ENCODE assay signal across 22 mouse cellular contexts in the genomic region with DNA sequence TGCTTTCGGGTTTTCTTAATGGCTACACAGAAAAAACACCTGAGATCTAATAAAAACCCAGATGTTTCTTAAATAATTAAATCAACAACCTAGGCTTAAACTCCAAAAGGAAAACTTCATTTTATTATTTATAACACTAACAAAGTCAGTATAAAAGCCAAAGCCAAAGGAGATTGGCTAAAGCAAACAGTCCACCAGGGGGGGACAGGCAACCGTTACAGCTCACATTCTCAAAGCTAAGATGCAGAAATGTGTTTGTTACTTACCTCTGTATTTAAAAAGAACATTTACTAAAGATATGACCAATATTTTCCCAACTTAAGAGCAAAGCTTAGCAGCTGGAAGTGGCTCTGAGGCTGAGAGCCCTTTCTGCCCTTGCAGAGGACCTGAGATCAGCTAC.
DNase-seq lines count a peak whose midpoint lies in the region; TF ChIP-seq lines count a peak whose summit lies in the region.
"Had no signal": no experiment of that assay in that cellular context is flagged by ENCODE, and none has a peak within 500 bp of the region (broad histone marks: within the 10 kb centered on the region; RNA-seq: fewer than 3 reads in every experiment).

No protein-coding gene starts in this region.

- no peak for TF ChIP-seq POLR2A in heart, adult 2 months (IDR thresholded peaks at IDR 0.05; ENCODE audit: insufficient read depth, low read depth, low read length)
- TF ChIP-seq POLR2A in CH12.LX (IDR thresholded peaks at IDR 0.05; ENCODE audit: low read depth, low read length): no peak
- TF ChIP-seq POLR2A in brain, embryonic 14.5 days (IDR thresholded peaks at IDR 0.05; ENCODE audit: borderline replicate concordance, extremely low read depth, insufficient read depth, insufficient read length, poor library complexity, severe bottlenecking): no peak
- TF ChIP-seq POLR2A in thymus, adult 2 months (IDR thresholded peaks at IDR 0.05; ENCODE audit: control insufficient read depth, extremely low read depth, insufficient read depth, low read length, poor library complexity): no peak

- no peak for DNase-seq in heart, adult 2 months
- no peak for DNase-seq in heart, postnatal 25 days (ENCODE audit: low spot score)
- DNase-seq in left cerebral cortex, adult 2 months (ENCODE audit: extremely low spot score in 1 of 2, low spot score in 2 of 2): no peak
- DNase-seq in left cerebral cortex, adult 8-10 months (ENCODE audit: low spot score in 2 of 2): no peak
- no peak for DNase-seq in CH12.LX (ENCODE audit: extremely low read depth)
- DNase-seq in brain, embryonic 14.5 days (ENCODE audit: low read depth): no peak
- no peak for DNase-seq in thymus, adult 2 months
- DNase-seq: adrenal gland, postnatal 10 days; B cell, adult 2 months; cerebellum, adult 11-12 months; cerebellum, postnatal 36 days; gastrocnemius, postnatal 10 days; left cerebral cortex, postnatal 4 days; liver; lung, adult 18-20 months; thymus, postnatal 4 days had no signal

- H3K9ac ChIP-seq in heart, adult 2 months (ENCODE audit: low read depth, low read length): no peak overlapping the region
- H3K9ac ChIP-seq in CH12.LX (ENCODE audit: insufficient read depth, low read depth): no peak overlapping the region
- H3K9ac ChIP-seq: heart, embryonic 15.5 days; neural tube, embryonic 13.5 days had no signal

- peak; percentile 36 for TF ChIP-seq RAD21 in CH12.LX (IDR thresholded peaks at IDR 0.05; ENCODE audit: low read depth, low read length)

- 82% methylated on average over 2 of the region's 2 CpGs for WGBS in heart, adult 2 months
- 94% methylated on average over 2 of the region's 2 CpGs for WGBS in thymus, adult 2 months

- TF ChIP-seq CTCF in heart, adult 2 months (IDR thresholded peaks at IDR 0.05): peak; percentile 42
- TF ChIP-seq CTCF in left cerebral cortex, adult 2 months (IDR thresholded peaks at IDR 0.05): peak; percentile 28
- peak in 1 of 2 experiments; percentile 47; a peak in 2 of 4 replicates for TF ChIP-seq CTCF in CH12.LX (conservative IDR thresholded peaks at IDR 0.05 in 1 of 2, IDR thresholded peaks at IDR 0.05 in 1 of 2; ENCODE audit: low read depth in 2 of 2, low read length in 2 of 2)
- peak; percentile 27; the same call in 1 of the 2 replicates for TF ChIP-seq CTCF in brain, embryonic 14.5 days (IDR thresholded peaks at IDR 0.05; ENCODE audit: borderline replicate concordance, extremely low read depth, insufficient read depth, insufficient read length)
- TF ChIP-seq CTCF in thymus, adult 2 months (IDR thresholded peaks at IDR 0.05; ENCODE audit: borderline replicate concordance, control insufficient read depth, extremely low read depth, insufficient read depth, low read length, poor library complexity): no peak

- H3K4me2 ChIP-seq in CH12.LX (ENCODE audit: insufficient read depth, low read depth, poor library complexity, severe bottlenecking): no peak overlapping the region
- H3K4me2 ChIP-seq: heart, embryonic 15.5 days; neural tube, embryonic 13.5 days had no signal

- in situ Hi-C loops in CH12.LX (cut with MboI; ENCODE audit: low pct_ligation_motif_present, low pct_unique_long_range_greater_than_20kb, low sequenced_read_pairs): no loop called here

- dilution Hi-C loops in CH12.LX (cut with MboI; ENCODE audit: extremely low pct_ligation_motif_present, extremely low pct_unique_long_range_greater_than_20kb, low sequenced_read_pairs): no loop called here

- H3K79me2 ChIP-seq in heart, adult 2 months (replicated peaks; ENCODE audit: control insufficient read depth, insufficient read depth, low read length): no peaks in the 10 kb centered on the region
- H3K79me2 ChIP-seq in CH12.LX (replicated peaks; ENCODE audit: control insufficient read depth, extremely low read depth, insufficient read depth, poor library complexity, severe bottlenecking): no peaks in the 10 kb centered on the region

- H3K9me3 ChIP-seq in CH12.LX (replicated peaks; ENCODE audit: low read length): no peaks in the 10 kb centered on the region
- H3K9me3 ChIP-seq: forebrain, embryonic 10.5 days; heart, embryonic 15.5 days; midbrain, embryonic 10.5 days; neural tube, embryonic 13.5 days had no signal

- intact Hi-C loops in heart, adult 2 months (cut with DNase I): no loop called here
- intact Hi-C loops in heart, postnatal 25 days (cut with DNase I): no loop called here
- intact Hi-C loops in left cerebral cortex, adult 2 months (cut with DNase I): no loop called here

- H3K27me3 ChIP-seq in heart, adult 2 months (ENCODE audit: control insufficient read depth, insufficient read depth, low read length): no peaks in the 10 kb centered on the region
- no peaks in the 10 kb centered on the region for H3K27me3 ChIP-seq in CH12.LX (replicated peaks)
- H3K27me3 ChIP-seq in thymus, adult 2 months (ENCODE audit: control insufficient read depth, insufficient read depth, low read length): no peaks in the 10 kb centered on the region
- H3K27me3 ChIP-seq: heart, embryonic 15.5 days; neural tube, embryonic 13.5 days; Patski had no signal

- no peaks in the 10 kb centered on the region for H3K36me3 ChIP-seq in heart, adult 2 months (ENCODE audit: control insufficient read depth, insufficient read depth, low read length)
- peaks cover 0 to 2% of the 10 kb centered on the region in 2 experiments for H3K36me3 ChIP-seq in CH12.LX (replicated peaks in 1 of 2; ENCODE audit: control insufficient read depth in 1 of 2, insufficient read depth in 1 of 2, low read length in 1 of 2)
- H3K36me3 ChIP-seq in thymus, adult 2 months (ENCODE audit: control insufficient read depth, insufficient read depth, low read length): no peaks in the 10 kb centered on the region

- no peak overlapping the region for H3K27ac ChIP-seq in heart, adult 2 months
- H3K27ac ChIP-seq in left cerebral cortex, adult 2 months: no peak overlapping the region
- no peak overlapping the region for H3K27ac ChIP-seq in CH12.LX (ENCODE audit: insufficient read depth, low read depth)
- no peak overlapping the region for H3K27ac ChIP-seq in thymus, adult 2 months (ENCODE audit: control insufficient read depth, insufficient read depth, low read length)
- H3K27ac ChIP-seq: forebrain, embryonic 10.5 days; heart, embryonic 15.5 days; macrophage; midbrain, embryonic 10.5 days; neural tube, embryonic 13.5 days had no signal

- no peak for TF ChIP-seq EP300 in heart, adult 2 months (IDR thresholded peaks at IDR 0.05; ENCODE audit: insufficient read depth, low read depth, low read length)
- no peak for TF ChIP-seq EP300 in CH12.LX (IDR thresholded peaks at IDR 0.05; ENCODE audit: low read length)

- H3K4me1 ChIP-seq in heart, adult 2 months (ENCODE audit: control insufficient read depth, insufficient read depth, low read length): no peaks in the 10 kb centered on the region
- H3K4me1 ChIP-seq in CH12.LX (ENCODE audit: control insufficient read depth in 1 of 2, insufficient read depth in 2 of 2): no peaks in the 10 kb centered on the region
- peaks cover 2% of the 10 kb centered on the region; the same call in 1 of the 2 replicates for H3K4me1 ChIP-seq in thymus, adult 2 months (replicated peaks; ENCODE audit: control insufficient read depth, insufficient read depth, low read length)
- H3K4me1 ChIP-seq: forebrain, embryonic 10.5 days; neural tube, embryonic 13.5 days had no signal

- no peak overlapping the region for H3K4me3 ChIP-seq in heart, adult 2 months
- no peak overlapping the region for H3K4me3 ChIP-seq in left cerebral cortex, adult 2 months
- no peak overlapping the region for H3K4me3 ChIP-seq in CH12.LX (replicated peaks in 1 of 3; ENCODE audit: low read depth in 2 of 3, low read length in 2 of 3, poor library complexity in 1 of 3)
- no peak overlapping the region for H3K4me3 ChIP-seq in thymus, adult 2 months (ENCODE audit: control insufficient read depth, insufficient read depth, low read length)
- H3K4me3 ChIP-seq: forebrain, embryonic 10.5 days; heart, embryonic 15.5 days; midbrain, embryonic 10.5 days; neural tube, embryonic 13.5 days had no signal

TF ChIP-seq in CH12.LX, 34 proteins besides CTCF, POLR2A, EP300 and RAD21:
- TF ChIP-seq SMC3 (IDR thresholded peaks at IDR 0.05; ENCODE audit: low read depth, low read length) (peak; percentile 28; the same call in 1 of the 2 replicates), MAX (IDR thresholded peaks at IDR 0.05; ENCODE audit: low read length) (no peak)
